Mouse (Mus musculus) thymus, adult 2 months (tissue): Measurements from ENCODE around the gene Psat1.

Experiments used
- CTCF ChIP-seq: fragments of 200-500 bp; IDR thresholded peaks from 2 replicates; pipeline ENCODE4 v1.5.1; 2012; ENCODE audit warnings: mild to moderate bottlenecking, control low read depth, low read length, moderate library complexity, borderline replicate concordance; ENCODE audit not compliant: control insufficient read depth, poor library complexity, insufficient read depth; ENCODE audit errors: extremely low read depth
- POLR2A ChIP-seq: fragments of 200-500 bp; IDR thresholded peaks from 2 replicates; pipeline ENCODE4 v1.6.1; 2012; ENCODE audit warnings: mild to moderate bottlenecking, low read length, control low read depth, moderate library complexity; ENCODE audit not compliant: control insufficient read depth, poor library complexity, insufficient read depth; ENCODE audit errors: extremely low read depth

GRCm38 (mm10) chr19:15964533-15964932, 17.4 kb upstream of the Psat1 start:
- TF ChIP-seq CTCF (no peak), POLR2A (no peak)
